Mouse (Mus musculus) heart, postnatal 0 days (tissue): ENCODE measurements around the gene Cabp2.

Source experiments
- CTCF ChIP-seq: IDR thresholded peaks from 2 replicates; pipeline ENCODE4 v1.5.1; 2016; ENCODE audit warnings: antibody characterized with exemption, control low read depth, low read depth
- EP300 ChIP-seq: IDR thresholded peaks from 2 replicates; pipeline ENCODE4 v1.6.1; 2016; ENCODE audit warnings: antibody characterized with exemption, low read depth

GRCm38 (mm10) chr19:4113186-4113805 is 31.9 kb downstream of the Cabp2 start:
- no peak for TF ChIP-seq EP300
- no peak for TF ChIP-seq CTCF
